Mouse (Mus musculus): ENCODE results near the gene Sh3gl3.

The Sh3gl3 gene

GRCm38 (mm10) chr7:82173540-82173939, at the start of gene Sh3gl3:
Sh3gl3 (plus strand) TSS chr7:82173840.
- no peak for DNase-seq (ENCODE audit: low read depth)

DNA sequence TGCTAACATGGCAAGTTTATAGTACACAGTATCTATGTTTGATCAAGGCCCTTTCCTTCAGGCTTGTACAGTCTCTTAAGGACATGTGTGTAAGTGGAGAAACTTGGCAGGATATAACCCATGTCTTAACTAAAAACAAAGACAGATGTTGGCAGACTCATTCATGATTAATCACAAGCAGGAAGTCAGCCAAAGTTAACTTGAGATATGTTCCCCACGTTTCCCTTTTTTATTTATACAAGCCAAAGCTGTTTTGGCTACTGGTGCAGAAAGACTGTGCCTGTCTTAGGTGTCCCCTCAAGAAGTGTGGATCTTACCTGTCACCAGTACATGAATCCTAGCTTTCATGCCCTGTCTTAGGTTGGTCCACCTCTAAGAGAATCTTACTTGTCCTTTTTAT, 35.4 kb upstream of the Sh3gl3 start:
- DNase-seq (ENCODE audit: low read depth) = no peak

- DNase-seq (ENCODE audit: low read depth) = no peak
Observed at GRCm38 (mm10) chr7:82147151-82147550, 26.5 kb upstream of the Sh3gl3 start.

DNA sequence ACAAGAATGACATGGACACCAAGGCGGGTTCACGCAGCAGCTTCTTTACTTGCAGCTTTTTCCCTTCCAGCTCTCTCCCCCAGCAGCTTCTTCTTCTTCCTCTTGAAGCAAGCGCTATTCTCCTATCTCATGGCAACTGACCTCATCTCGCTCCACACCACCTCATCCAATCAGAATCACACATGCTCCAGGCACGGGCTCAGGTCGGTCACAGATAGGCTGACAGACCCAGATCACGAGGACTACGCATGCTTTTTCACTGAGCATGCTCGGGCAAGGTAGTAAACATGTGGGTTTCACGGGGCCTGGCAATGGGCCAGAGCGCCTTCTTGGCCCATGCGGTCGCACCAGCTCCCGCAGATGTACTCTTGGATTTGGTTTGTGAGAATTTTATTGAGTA, 9.0 kb upstream of the Sh3gl3 start:
- no peak for DNase-seq (ENCODE audit: low read depth)

GRCm38 (mm10) chr7:82174571-82175326, 1.1 kb downstream of the Sh3gl3 start:
- DNase-seq (ENCODE audit: low read depth) = peak; percentile 64

DNA sequence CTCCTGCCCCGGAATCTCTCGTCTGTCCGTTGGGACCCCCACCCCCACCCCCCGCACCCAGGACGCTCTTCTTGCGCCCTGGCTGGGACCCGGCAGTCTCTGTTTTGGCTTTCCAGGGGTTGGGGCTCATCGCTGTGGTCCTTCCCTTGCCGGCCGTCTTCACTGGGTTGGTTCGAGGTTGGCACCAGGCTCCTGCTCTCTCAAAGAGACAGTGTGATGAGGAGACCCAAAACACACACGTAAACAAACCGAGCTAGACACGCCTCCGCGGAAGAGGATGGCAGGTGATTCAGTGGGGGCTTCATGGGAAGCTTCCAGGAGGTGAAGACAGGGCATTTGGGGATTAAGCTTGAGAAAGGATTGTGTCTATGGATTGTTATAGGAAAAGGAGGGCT, 1.7 kb downstream of the Sh3gl3 start:
- no peak for DNase-seq (ENCODE audit: low read depth)

DNA sequence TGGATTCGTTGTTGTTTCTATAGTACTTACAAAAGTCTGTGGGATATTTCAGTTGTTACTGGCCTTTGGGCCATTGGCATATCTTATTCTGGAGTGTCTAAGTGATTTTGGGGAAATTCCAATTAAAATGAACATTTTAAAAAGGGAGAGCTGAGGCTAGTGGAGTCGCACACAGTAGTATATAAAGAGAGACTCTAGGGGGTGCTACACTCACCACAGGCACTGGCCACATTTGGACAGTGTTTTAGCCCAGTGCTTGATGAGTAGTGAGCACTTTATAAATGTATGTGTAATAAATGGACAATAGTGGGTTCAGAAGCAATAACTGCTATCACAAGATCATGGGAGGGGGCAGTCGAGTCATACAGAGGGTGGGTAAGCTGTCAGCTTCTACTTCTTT, 2.6 kb downstream of the Sh3gl3 start:
- no peak for DNase-seq (ENCODE audit: low read depth)

GRCm38 (mm10) chr7:82177336-82177735, 3.7 kb downstream of the Sh3gl3 start:
- no peak for DNase-seq (ENCODE audit: low read depth)

- no peak for DNase-seq (ENCODE audit: low read depth)
Observed at GRCm38 (mm10) chr7:82180919-82181318, 7.3 kb downstream of the Sh3gl3 start.

DNA sequence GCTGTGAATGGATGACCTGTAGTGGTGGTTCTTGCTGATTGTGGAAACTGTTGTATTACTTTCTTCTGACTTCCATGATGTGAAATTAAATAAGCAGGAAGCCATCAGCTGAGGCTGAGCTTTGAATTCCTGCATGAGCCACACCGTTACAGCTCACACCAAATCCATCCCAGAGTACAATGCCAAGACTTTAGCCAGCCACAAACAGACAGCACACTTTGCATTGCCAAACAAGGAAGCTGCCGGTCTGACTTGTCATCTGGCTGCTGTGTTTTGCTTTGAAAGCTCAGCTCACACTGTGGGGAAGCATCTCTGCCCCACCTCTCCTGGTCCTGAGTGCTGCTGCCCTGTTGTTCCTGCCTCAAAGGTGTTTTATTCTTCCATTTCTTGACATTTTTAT, 9.1 kb downstream of the Sh3gl3 start:
- DNase-seq (ENCODE audit: low read depth) = no peak

DNA sequence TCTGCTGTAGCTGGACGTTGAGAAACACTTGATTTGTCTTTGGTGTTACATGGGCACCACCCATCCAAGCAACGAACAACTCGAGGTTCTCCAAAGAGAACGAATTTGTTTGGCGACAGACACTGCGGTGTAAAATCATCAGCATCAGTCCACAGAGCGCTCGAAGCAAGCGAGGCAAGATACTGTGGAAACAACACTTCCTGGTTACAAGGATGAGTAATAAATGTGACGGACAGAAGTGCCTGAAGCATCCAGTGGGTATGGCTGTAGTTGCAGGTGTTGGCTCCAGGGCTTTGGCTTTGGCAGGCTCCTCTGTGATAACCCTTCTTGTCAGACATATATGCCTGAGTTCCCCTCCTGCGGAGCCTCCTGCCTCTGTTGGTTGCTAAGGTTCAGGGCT, 18.0 kb downstream of the Sh3gl3 start:
- DNase-seq (ENCODE audit: low read depth) = peak; percentile 12

DNA sequence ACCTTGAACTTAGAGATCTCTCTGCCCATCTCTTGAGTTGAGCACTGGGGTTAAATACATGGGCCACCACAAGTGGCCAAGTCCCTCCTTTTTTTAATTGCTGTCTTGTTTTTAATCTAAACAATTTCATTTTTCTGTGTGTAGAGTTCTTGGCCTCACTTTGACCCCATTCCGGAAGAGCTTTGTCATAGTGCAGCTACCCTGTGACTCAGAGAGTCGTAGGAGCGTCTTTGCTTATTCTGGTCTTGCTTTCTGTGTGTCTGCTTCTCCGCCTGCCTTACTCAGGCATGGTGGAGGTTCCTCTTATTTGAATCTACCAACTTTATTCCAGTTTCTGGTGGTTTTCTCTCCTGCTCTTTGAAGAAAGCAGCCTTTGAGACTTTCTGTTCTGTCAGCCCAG, 18.9 kb downstream of the Sh3gl3 start:
- DNase-seq (ENCODE audit: low read depth) = peak; percentile 19

- no peak for DNase-seq (ENCODE audit: low read depth)
Observed at GRCm38 (mm10) chr7:82203111-82203510, 29.5 kb downstream of the Sh3gl3 start.

- peak; percentile 65 for DNase-seq (ENCODE audit: low read depth)
Observed at GRCm38 (mm10) chr7:82204014-82204784, 30.6 kb downstream of the Sh3gl3 start.

GRCm38 (mm10) chr7:82204975-82205374, 31.3 kb downstream of the Sh3gl3 start:
- DNase-seq (ENCODE audit: low read depth) = no peak

DNA sequence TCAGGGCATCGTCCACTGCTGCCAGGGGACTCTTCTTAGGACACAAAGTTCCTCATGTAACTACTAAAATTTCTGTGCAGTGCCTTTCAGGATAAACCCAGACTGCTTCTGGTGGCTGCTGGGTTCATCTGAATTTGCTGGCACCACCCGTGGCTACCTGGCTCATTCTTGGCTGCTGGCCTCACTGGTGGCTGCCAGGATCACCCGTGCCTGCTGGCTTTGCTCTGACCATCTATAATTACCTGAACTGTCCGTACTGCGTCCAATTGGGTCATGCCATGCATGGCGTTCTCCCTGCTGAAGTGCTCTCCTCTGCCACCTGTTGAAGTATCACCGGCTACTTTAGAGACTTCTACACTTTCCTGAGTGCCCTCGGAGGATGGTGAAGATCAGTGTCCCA, 33.1 kb downstream of the Sh3gl3 start:
- no peak for DNase-seq (ENCODE audit: low read depth)

- DNase-seq (ENCODE audit: low read depth) = no peak
Observed at GRCm38 (mm10) chr7:82221380-82221933, 47.8 kb downstream of the Sh3gl3 start.

GRCm38 (mm10) chr7:82223906-82224846, 50.5 kb downstream of the Sh3gl3 start:
- DNase-seq (ENCODE audit: low read depth) = no peak

GRCm38 (mm10) chr7:82233201-82233600, 59.6 kb downstream of the Sh3gl3 start:
- DNase-seq (ENCODE audit: low read depth) = no peak

DNA sequence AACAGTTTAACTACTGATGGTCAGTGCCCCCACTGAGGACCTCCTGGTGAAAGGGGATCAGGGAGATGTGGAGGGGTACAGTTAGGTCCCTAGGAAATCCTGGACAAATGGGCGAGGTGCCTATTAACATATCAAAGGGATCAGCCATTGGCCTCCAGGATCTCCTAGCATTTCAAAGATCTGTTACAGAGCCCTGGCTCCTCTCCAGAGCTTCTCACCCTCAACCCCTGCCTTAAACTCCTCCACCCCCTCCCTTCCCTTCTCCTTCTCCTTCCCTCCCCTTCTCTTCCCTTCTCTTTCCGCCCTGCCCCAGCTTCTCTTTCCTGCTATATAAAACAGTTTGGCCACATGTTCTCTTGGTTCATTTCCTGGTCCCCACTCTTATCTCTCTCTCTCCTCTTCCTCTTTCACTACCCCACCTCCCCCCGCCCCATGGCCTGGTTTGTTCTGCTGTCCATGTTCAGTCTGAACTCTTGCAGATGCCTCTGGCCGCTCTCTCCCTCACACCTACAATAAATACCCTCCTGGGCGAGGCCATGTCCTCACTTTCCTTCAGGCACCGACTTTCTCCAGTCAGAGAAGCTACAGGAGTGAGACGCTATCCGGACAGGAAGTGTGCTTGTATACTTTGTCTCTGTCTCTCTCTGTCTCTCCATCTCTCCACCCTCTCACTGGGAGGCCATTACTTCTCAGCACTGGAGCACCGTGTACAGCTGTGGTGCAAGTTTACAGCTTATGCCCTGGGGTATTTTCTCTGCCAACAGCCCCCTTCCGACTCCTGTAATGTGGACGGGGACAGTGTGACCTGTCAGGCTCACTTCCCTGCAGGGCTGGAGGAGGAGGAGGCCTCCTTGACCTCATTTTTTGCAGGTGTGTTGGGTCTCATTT, 60.6 kb downstream of the Sh3gl3 start:
- peak; percentile 22 for DNase-seq (ENCODE audit: low read depth)

DNA sequence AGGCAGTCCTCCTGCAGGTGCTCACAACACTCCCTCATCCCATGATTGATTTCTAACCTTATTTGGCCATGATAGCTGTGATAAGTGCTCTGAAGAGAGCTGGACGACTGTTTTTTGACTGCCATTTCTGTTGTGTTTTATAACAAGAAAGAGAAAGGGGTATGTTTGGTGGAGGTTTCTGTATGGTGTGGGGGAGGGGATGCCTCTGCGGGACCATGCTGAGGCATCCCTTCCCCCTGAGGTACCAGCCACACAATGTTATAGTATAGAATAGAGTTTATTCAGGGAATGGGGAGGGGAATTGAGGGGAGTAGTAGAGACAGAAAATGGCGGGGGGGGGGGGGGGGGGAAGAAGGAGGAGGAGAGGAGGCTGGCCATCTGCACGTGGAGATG, 61.3 kb downstream of the Sh3gl3 start:
- DNase-seq (ENCODE audit: low read depth) = no peak
